Mouse (Mus musculus) embryonic facial prominence, embryonic 10.5 days (tissue): ENCODE results near the gene Vmn1r213. TPM values are rescaled to one million over a fixed set of nuclear protein-coding genes. Genes with fewer than 3 reads are reported as not detected.

ENCODE experiments used
- DNase-seq: peaks from one replicate; pipeline ENCODE4 v3.0.0-alpha.2; 2017; ENCODE audit warnings: low spot score
- H3K27ac ChIP-seq: fragments of 300-500 bp; sonication (generic); replicated peaks from 2 replicates; pipeline ENCODE4 v1.5.1; 2016; ENCODE audit warnings: mild to moderate bottlenecking
- H3K27me3 ChIP-seq: fragments of 300-500 bp; sonication (generic); replicated peaks from 2 replicates; pipeline ENCODE4 v1.6.1; 2016; ENCODE audit warnings: low read depth, mild to moderate bottlenecking; ENCODE audit not compliant: poor library complexity, severe bottlenecking
- H3K36me3 ChIP-seq: fragments of 300-500 bp; sonication (generic); replicated peaks from 2 replicates; pipeline ENCODE4 v1.6.1; 2016; ENCODE audit warnings: mild to moderate bottlenecking, moderate library complexity
- H3K4me1 ChIP-seq: fragments of 300-500 bp; sonication (generic); 2 replicates; pipeline ENCODE4 v1.6.1; 2016
- H3K4me3 ChIP-seq: fragments of 300-500 bp; sonication (generic); 2 replicates; pipeline ENCODE4 v1.5.1; 2016; ENCODE audit warnings: mild to moderate bottlenecking, moderate library complexity
- H3K9me3 ChIP-seq: fragments of 300-500 bp; sonication (generic); 2 replicates; pipeline ENCODE4 v1.6.1; 2016; ENCODE audit warnings: mild to moderate bottlenecking
- WGBS: fragments of 180-500 bp; shearing (Covaris S2); methylation state at CpG from one replicate; pipeline ENCODE4 v1.1.7; 2016; 5-methylcytosine and 5-hydroxymethylcytosine counted together
- polyA plus RNA-seq: library from polyadenylated mRNA; unstranded; fragments of >200 nt; fragmentation: Nextera tagmentation; extraction: Ambion mirVana; gene quantifications from 2 replicates; pipeline ENCODE4 v1.2.1, GENCODE M21; 2016

Vmn1r213 gene
- not detected in 2 replicates for polyA plus RNA-seq

- DNase-seq, result no peak
- Histone ChIP-seq H3K9me3 (no peaks in the 10 kb centered on the region), H3K4me3 (no peak within 1 kb of the TSS), H3K27me3 (no peaks in the 10 kb centered on the region), H3K27ac (no peak within 1 kb of the TSS), H3K36me3 (no peaks in the 10 kb centered on the region), H3K4me1 (no peaks in the 10 kb centered on the region)
- 76% methylated on average over 1 of the region's 1 CpGs for WGBS
These were observed at the start of gene Vmn1r213 for GRCm38 (mm10) chr13:23007356-23007755. Gene Vmn1r213, plus strand, starts transcription at chr13:23007656.

- Histone ChIP-seq H3K27me3 (no peaks in the 10 kb centered on the region), H3K36me3 (no peaks in the 10 kb centered on the region), H3K27ac (no peak overlapping the region), H3K4me1 (no peaks in the 10 kb centered on the region), H3K9me3 (peaks cover 1% of the 10 kb centered on the region; the same call in 1 of the 2 replicates), H3K4me3 (no peak overlapping the region)
- DNase-seq, result no peak
- WGBS, result 86% methylated on average over 11 of the region's 11 CpGs
These were observed 17.1 kb upstream of the Vmn1r213 start for GRCm38 (mm10) chr13:22990214-22990891.

- Histone ChIP-seq H3K4me3 (no peak overlapping the region), H3K4me1 (no peaks in the 10 kb centered on the region), H3K36me3 (no peaks in the 10 kb centered on the region), H3K9me3 (peaks cover 5% of the 10 kb centered on the region; the same call in 1 of the 2 replicates), H3K27me3 (no peaks in the 10 kb centered on the region), H3K27ac (no peak overlapping the region)
- 32% methylated on average over 1 of the region's 1 CpGs for WGBS
- DNase-seq, result no peak
These were observed 15.2 kb upstream of the Vmn1r213 start for GRCm38 (mm10) chr13:22992178-22992700.

GRCm38 (mm10) chr13:22992721-22993120 is 14.7 kb upstream of the Vmn1r213 start:
- Histone ChIP-seq H3K36me3 (no peaks in the 10 kb centered on the region), H3K27me3 (no peaks in the 10 kb centered on the region), H3K27ac (no peak overlapping the region), H3K4me3 (no peak overlapping the region), H3K9me3 (peaks cover 7% of the 10 kb centered on the region; the same call in 1 of the 2 replicates), H3K4me1 (no peaks in the 10 kb centered on the region)
- DNase-seq, result no peak
- 62% methylated on average over 2 of the region's 2 CpGs for WGBS

- Histone ChIP-seq H3K4me1 (no peaks in the 10 kb centered on the region), H3K36me3 (no peaks in the 10 kb centered on the region), H3K27ac (no peak overlapping the region), H3K9me3 (no peaks in the 10 kb centered on the region), H3K27me3 (no peaks in the 10 kb centered on the region), H3K4me3 (no peak overlapping the region)
- no peak for DNase-seq
These were observed 10.7 kb downstream of the Vmn1r213 start for GRCm38 (mm10) chr13:23018158-23018557.

GRCm38 (mm10) chr13:23024812-23025211 is 17.4 kb downstream of the Vmn1r213 start:
- Histone ChIP-seq H3K27me3 (no peaks in the 10 kb centered on the region), H3K4me3 (no peak overlapping the region), H3K4me1 (no peaks in the 10 kb centered on the region), H3K27ac (no peak overlapping the region), H3K9me3 (no peaks in the 10 kb centered on the region), H3K36me3 (no peaks in the 10 kb centered on the region)
- no peak for DNase-seq

- Histone ChIP-seq H3K27ac (no peak within 1 kb of the TSS), H3K27me3 (no peaks in the 10 kb centered on the region), H3K36me3 (no peaks in the 10 kb centered on the region), H3K4me1 (no peaks in the 10 kb centered on the region), H3K9me3 (no peaks in the 10 kb centered on the region), H3K4me3 (no peak within 1 kb of the TSS)
- 90% methylated on average over 3 of the region's 3 CpGs for WGBS
- no peak for DNase-seq
These were observed 22.7 kb downstream of the Vmn1r213 start, which contains the start of gene Vmn1r214 for GRCm38 (mm10) chr13:23030118-23030517. Gene Vmn1r214, plus strand, starts transcription at chr13:23030418.

- Histone ChIP-seq H3K36me3 (no peaks in the 10 kb centered on the region), H3K27ac (no peak overlapping the region), H3K4me1 (no peaks in the 10 kb centered on the region), H3K9me3 (no peaks in the 10 kb centered on the region), H3K27me3 (no peaks in the 10 kb centered on the region), H3K4me3 (no peak overlapping the region)
- DNase-seq, result no peak
- WGBS, result 47% methylated on average over 1 of the region's 1 CpGs
These were observed 50.3 kb downstream of the Vmn1r213 start for GRCm38 (mm10) chr13:23057778-23058177.

Other genes starting within 250 kb of the Vmn1r213 start
- gene Vmn1r208, start 230.3 kb upstream of the Vmn1r213 start, polyA plus RNA-seq, result not detected in 2 replicates
- gene Vmn1r209, start 198.0 kb upstream of the Vmn1r213 start, polyA plus RNA-seq, result not detected in 2 replicates
- gene Vmn1r210, start 176.3 kb upstream of the Vmn1r213 start, polyA plus RNA-seq, result not detected in 2 replicates
- gene Vmn1r211, start 150.1 kb upstream of the Vmn1r213 start, polyA plus RNA-seq, result not detected in 2 replicates
- gene Vmn1r212, start 123.5 kb upstream of the Vmn1r213 start, polyA plus RNA-seq, result not detected in 2 replicates
- not detected in 2 replicates for gene Vmn1r214, start 22.8 kb downstream of the Vmn1r213 start, polyA plus RNA-seq
- gene Vmn1r215, start 60.4 kb downstream of the Vmn1r213 start, polyA plus RNA-seq, result not detected in 2 replicates
- not detected in 2 replicates for gene Vmn1r217, start 110.6 kb downstream of the Vmn1r213 start, polyA plus RNA-seq
- gene Vmn1r218, start 125.5 kb downstream of the Vmn1r213 start, polyA plus RNA-seq, result not detected in 2 replicates
- 0.04 and 0.06 TPM in 2 replicates for gene Vmn1r219, start 151.7 kb downstream of the Vmn1r213 start, polyA plus RNA-seq
- gene Vmn1r220, start 180.3 kb downstream of the Vmn1r213 start, polyA plus RNA-seq, result not detected in 2 replicates
- gene Vmn1r221, start 206.5 kb downstream of the Vmn1r213 start, polyA plus RNA-seq, result not detected in 2 replicates
- gene Vmn1r222, start 228.3 kb downstream of the Vmn1r213 start, polyA plus RNA-seq, result not detected in 2 replicates
- not detected in 2 replicates for gene Vmn1r223, start 239.5 kb downstream of the Vmn1r213 start, polyA plus RNA-seq